Mouse (Mus musculus) right cerebral cortex, adult 2 months (tissue): ENCODE measurements at regions not wholly inside any gene's neighbourhood (a gene's known extent, or its start where the extent isn't known, plus 50 kb on each side); places are given as distances from the start of the nearest gene placed in this dataset.

Experiments used
- DNase-seq, 2 experiments: peaks; one replicate each; pipeline ENCODE4 v3.0.0; 2021 to 2022; ENCODE audit warnings: low spot score in 2 of 2

DNA sequence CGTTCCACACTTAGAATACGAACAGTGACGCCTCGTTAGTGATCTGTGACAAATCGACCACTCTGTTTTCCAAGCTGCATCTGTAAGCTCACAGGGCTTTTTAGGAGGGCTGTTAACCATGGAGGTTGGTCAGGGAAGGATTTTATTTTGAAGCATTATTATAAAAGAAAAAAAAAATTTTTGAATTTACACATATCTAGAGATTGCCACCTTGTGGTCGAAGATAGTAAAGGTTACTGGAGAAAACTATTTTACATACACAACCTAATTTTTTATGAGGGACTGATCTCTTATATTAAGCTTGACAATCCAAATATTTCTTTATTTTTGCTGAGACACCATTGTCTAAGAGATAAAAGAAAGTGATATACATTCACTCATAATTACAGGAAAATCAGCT lies 937.2 kb downstream of the Sorcs1 start:
- peak; percentile 3 to 15 for DNase-seq

GRCm38 (mm10) chr19:49739483-49740175 lies 938.8 kb downstream of the Sorcs1 start:
- no peak for DNase-seq

DNA sequence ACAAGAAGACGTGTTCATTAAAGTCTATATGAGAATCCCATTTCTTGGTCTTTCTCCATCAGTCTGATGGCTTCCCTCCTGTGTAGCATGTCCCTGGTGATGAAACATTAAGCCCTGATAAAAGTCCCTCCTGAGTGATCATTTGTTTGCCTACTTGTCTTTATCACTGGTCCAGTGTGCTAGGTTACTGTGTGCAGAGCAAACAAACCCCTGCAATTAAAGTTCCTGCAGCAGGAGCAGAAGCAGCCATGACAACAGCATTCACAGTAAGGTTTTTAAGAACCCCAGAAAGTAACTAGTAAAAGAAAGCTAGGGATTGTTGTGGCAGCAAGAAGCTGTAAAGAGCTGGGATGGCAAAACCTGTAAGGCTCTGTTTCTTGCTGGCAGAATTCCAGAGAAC lies 980.8 kb downstream of the Sorcs1 start:
- no peak for DNase-seq

- no peak for DNase-seq
Measured at GRCm38 (mm10) chr19:49685588-49686281, 992.7 kb downstream of the Sorcs1 start.

- peak; percentile 30 to 34 for DNase-seq
Measured at GRCm38 (mm10) chr19:49681204-49681603, 997.2 kb downstream of the Sorcs1 start.

DNA sequence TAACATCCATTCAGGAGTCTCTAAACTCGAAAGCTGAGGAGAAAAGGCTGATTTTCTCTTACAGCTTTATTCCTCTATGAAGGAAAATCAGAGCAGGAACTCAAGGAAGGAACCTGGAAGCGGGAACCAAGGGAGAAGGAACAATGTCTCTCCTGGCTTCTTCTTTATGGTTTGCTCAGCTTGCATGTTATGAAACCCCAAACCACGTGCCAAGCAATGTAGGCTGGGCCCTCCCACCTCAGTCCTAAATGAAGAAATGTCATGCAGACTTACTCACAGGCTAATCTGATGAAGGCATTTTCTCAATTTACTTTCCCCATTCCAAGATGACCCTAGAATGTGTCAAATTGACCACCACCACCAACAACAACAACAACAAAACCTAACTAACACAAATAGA lies 998.4 kb downstream of the Sorcs1 start:
- DNase-seq = peak; percentile 7 to 20

- no peak for DNase-seq
Measured at GRCm38 (mm10) chr19:49675931-49676330, 1002.5 kb downstream of the Sorcs1 start.

DNA sequence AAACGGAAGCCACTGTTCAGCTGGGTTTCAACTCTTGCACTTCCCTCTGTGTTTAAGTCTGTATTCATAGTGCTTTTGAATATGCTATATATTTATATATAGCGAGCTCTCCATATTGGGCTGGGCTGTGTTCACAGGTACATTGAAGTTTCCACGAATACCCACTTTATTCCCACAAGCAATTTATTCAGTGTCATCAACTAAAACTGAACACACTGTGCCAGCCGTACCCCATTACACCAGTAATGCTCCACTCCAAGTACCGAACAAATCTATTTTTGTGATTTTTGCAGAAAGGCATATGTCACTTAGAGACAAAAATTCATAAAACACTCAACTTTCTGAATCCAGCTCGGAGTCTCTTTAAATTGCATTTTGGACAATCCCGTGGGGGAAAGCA lies 1048.5 kb downstream of the Sorcs1 start:
- no peak for DNase-seq

- no peak for DNase-seq
Measured at GRCm38 (mm10) chr19:49619920-49620319, 1058.5 kb downstream of the Sorcs1 start.

- no peak for DNase-seq
Measured at GRCm38 (mm10) chr19:49615071-49615470, 1063.4 kb downstream of the Sorcs1 start.
